Mouse (Mus musculus) brain, embryonic 14.5 days (tissue): ENCODE data around the gene Neurog2.

Experiments
- CTCF ChIP-seq: fragments of 200-500 bp; IDR thresholded peaks from 2 replicates; pipeline ENCODE4 v1.5.1; 2012; ENCODE audit warnings: inconsistent platforms, mild to moderate bottlenecking, moderate library complexity, borderline replicate concordance; ENCODE audit not compliant: insufficient read depth, insufficient read length; ENCODE audit errors: extremely low read depth
- POLR2A ChIP-seq: fragments of 200-500 bp; IDR thresholded peaks from 2 replicates; pipeline ENCODE4 v1.6.1; 2012; ENCODE audit warnings: mild to moderate bottlenecking, inconsistent platforms, borderline replicate concordance; ENCODE audit not compliant: poor library complexity, insufficient read depth, insufficient read length, severe bottlenecking; ENCODE audit errors: extremely low read depth

GRCm38 (mm10) chr3:127608109-127608508, 24.8 kb upstream of the Neurog2 start:
- no peak for TF ChIP-seq POLR2A
- TF ChIP-seq CTCF: peak; percentile 18; the same call in 1 of the 2 replicates
